Mouse (Mus musculus): ENCODE measurements around the gene Noct. TPM values are rescaled to one million over a fixed set of nuclear protein-coding genes. Genes with fewer than 3 reads are reported as not detected.

Noct gene
- polyA plus RNA-seq, 1 experiment from 2014 or later, result 8.5 TPM

- Histone ChIP-seq H3K27ac (no peak overlapping the region), H3K4me2 (no peak overlapping the region), H3K4me1 (no peaks in the 10 kb centered on the region), H3K9ac (no peak overlapping the region), H3K36me3 (peaks cover 92% of the 10 kb centered on the region), H3K9me3 (replicated peaks) (no peaks in the 10 kb centered on the region), H3K4me3 (replicated peaks) (no peak overlapping the region), H3K27me3 (no peaks in the 10 kb centered on the region)
- 91% methylated on average over 7 of the region's 7 CpGs for WGBS
- ATAC-seq (replicated peaks; ENCODE audit: low FRiP score), result no peak
These were observed 30.5 kb downstream of the Noct start for GRCm38 (mm10) chr3:51254784-51255183.

- Histone ChIP-seq H3K36me3 (peaks cover 95% of the 10 kb centered on the region), H3K4me3 (replicated peaks) (no peak overlapping the region), H3K9me3 (replicated peaks) (no peaks in the 10 kb centered on the region), H3K4me1 (no peaks in the 10 kb centered on the region), H3K27me3 (no peaks in the 10 kb centered on the region), H3K4me2 (no peak overlapping the region), H3K27ac (no peak overlapping the region), H3K9ac (no peak overlapping the region)
- no peak for ATAC-seq (replicated peaks; ENCODE audit: low FRiP score)
- WGBS, result 93% methylated on average over 12 of the region's 12 CpGs
These were observed 32.2 kb downstream of the Noct start for GRCm38 (mm10) chr3:51256450-51256849.

- no peak for ATAC-seq (replicated peaks; ENCODE audit: low FRiP score)
- Histone ChIP-seq H3K36me3 (peaks cover 96% of the 10 kb centered on the region), H3K27ac (no peak overlapping the region)
These were observed 33.8 kb downstream of the Noct start for GRCm38 (mm10) chr3:51258070-51258469.

DNA sequence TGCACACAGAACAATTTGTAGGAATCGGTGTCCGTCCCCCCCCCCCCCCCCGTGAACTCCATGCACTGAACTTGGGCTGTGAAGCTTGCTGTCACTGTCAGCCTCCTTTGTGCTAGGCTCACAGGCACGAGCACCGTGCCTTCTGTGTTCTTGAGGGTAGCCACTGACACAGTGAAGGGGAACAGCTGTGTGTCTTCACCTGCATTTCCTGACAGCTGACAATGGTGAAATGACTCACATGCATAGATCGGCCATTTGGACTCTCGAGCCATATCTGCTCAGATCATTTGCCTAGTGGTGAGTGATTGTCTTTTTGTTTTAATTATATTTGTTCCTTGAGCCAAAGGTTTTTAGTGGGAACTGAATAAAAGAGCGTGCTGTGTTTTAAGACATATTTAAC lies 38.7 kb downstream of the Noct start:
- H3K27me3 ChIP-seq, result no peaks in the 10 kb centered on the region
- no peak overlapping the region for H3K9ac ChIP-seq
- no peak overlapping the region for H3K4me3 ChIP-seq (replicated peaks)
- no peak for ATAC-seq (replicated peaks; ENCODE audit: low FRiP score)
- H3K4me1 ChIP-seq, result no peaks in the 10 kb centered on the region
- H3K9me3 ChIP-seq (replicated peaks), result no peaks in the 10 kb centered on the region
- WGBS, result 57% methylated on average over 8 of the region's 8 CpGs
- H3K36me3 ChIP-seq, result peaks cover 83% of the 10 kb centered on the region
- H3K4me2 ChIP-seq, result no peak overlapping the region
- H3K27ac ChIP-seq, result no peak overlapping the region

More at GRCm38 (mm10) chr3:51258070-51258469, 33.8 kb downstream of the Noct start:
- no peaks in the 10 kb centered on the region for H3K4me1 ChIP-seq
- H3K9ac ChIP-seq, result no peak overlapping the region
- no peaks in the 10 kb centered on the region for H3K9me3 ChIP-seq (replicated peaks)
- 89% methylated on average over 5 of the region's 5 CpGs for WGBS
- H3K4me3 ChIP-seq (replicated peaks), result no peak overlapping the region
- H3K4me2 ChIP-seq, result no peak overlapping the region
- H3K27me3 ChIP-seq, result no peaks in the 10 kb centered on the region

DNA sequence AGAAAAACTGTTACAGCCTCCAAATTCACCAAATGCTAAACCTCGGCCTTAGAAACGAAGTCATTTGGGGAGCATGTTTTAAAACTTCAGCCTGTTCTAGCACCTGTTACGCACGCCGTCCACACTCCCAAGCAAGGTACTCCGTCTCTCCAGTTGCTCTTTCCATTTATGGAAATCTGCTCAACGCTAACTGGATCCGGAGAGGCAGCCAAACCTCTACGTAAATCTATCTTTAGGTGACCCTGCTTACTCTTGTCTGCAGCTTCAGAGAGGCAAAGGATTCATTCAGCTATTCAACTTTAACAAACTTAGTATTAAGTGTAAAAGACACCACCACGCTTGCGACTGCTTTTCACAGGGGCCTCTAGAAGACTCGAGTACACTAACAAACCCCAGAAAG lies 44.2 kb downstream of the Noct start:
- Histone ChIP-seq H3K4me3 (replicated peaks) (no peak overlapping the region), H3K9me3 (replicated peaks) (no peaks in the 10 kb centered on the region), H3K27me3 (no peaks in the 10 kb centered on the region), H3K4me1 (peaks cover 11% of the 10 kb centered on the region), H3K27ac (no peak overlapping the region), H3K36me3 (peaks cover 30% of the 10 kb centered on the region), H3K4me2 (no peak overlapping the region), H3K9ac (no peak overlapping the region)
- WGBS, result 75% methylated on average over 12 of the region's 12 CpGs
- ATAC-seq (replicated peaks; ENCODE audit: low FRiP score), result no peak

- H3K4me2 ChIP-seq, result no peak overlapping the region
- H3K9me3 ChIP-seq (replicated peaks), result no peaks in the 10 kb centered on the region
- H3K27me3 ChIP-seq, result no peaks in the 10 kb centered on the region
- peaks cover 16% of the 10 kb centered on the region for H3K4me1 ChIP-seq
- H3K36me3 ChIP-seq, result peaks cover 12% of the 10 kb centered on the region
- H3K27ac ChIP-seq, result peak overlapping the region; percentile 22; the same call in 1 of the 2 replicates
- no peak overlapping the region for H3K9ac ChIP-seq
- ATAC-seq (replicated peaks; ENCODE audit: low FRiP score), result no peak
- WGBS, result 81% methylated on average over 12 of the region's 12 CpGs
- no peak overlapping the region for H3K4me3 ChIP-seq (replicated peaks)
These were observed 46.0 kb downstream of the Noct start for GRCm38 (mm10) chr3:51270069-51270817.

- ATAC-seq (replicated peaks; ENCODE audit: low FRiP score), result peak; percentile 98
- H3K4me1 ChIP-seq, result peaks cover 11% of the 10 kb centered on the region
- no peaks in the 10 kb centered on the region for H3K36me3 ChIP-seq
- H3K27me3 ChIP-seq, result no peaks in the 10 kb centered on the region
- H3K27ac ChIP-seq, result peak overlapping the region; percentile 99
- peak overlapping the region; percentile 97 for H3K9ac ChIP-seq
- peak overlapping the region; percentile 81 for H3K4me3 ChIP-seq (replicated peaks)
- peak overlapping the region; percentile 76 for H3K4me2 ChIP-seq
- no peaks in the 10 kb centered on the region for H3K9me3 ChIP-seq (replicated peaks)
- WGBS, result under 1% methylated on average over 32 of the region's 33 CpGs
These were observed 51.7 kb downstream of the Noct start for GRCm38 (mm10) chr3:51275956-51276398.

DNA sequence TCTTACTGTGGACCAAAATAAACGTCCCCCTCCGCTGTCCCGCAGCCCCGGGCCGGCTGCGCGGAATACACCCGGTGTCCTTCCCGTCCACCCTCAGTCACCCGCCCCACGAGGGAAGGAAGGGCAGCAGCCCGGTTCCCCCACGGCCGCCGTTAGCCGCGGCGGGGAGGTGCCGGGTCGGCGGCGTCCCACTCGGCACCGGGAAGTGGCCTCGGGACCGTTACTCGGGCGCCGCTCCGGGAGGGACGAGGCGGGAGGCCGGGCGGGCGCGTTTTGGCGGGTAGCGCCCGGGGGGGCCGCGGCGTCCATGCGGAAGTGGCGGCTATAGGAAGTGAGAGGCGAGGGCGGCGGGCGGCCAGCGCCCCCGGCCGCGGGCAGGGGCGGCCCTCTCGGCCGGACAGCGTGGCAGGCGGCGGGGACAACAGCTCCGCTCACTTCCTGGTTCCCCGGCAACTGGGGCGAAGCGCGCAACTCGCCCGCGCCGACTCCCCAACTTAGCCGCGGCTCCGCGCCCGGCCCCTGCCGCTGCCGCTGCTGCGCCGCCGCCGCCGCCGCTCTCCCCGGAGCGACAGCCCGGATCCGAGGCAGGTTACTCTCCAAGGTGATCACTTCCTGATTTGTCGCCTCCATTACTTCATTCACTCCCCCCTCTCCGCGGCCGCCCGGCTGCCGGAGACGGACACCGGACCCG lies 52.3 kb downstream of the Noct start:
- peak; percentile 61 for ATAC-seq (replicated peaks; ENCODE audit: low FRiP score)
- Histone ChIP-seq H3K4me3 (replicated peaks) (peak overlapping the region; percentile 81), H3K27ac (peak overlapping the region; percentile 99), H3K9ac (peak overlapping the region; percentile 97), H3K4me2 (peak overlapping the region; percentile 76), H3K36me3 (no peaks in the 10 kb centered on the region), H3K9me3 (replicated peaks) (no peaks in the 10 kb centered on the region), H3K27me3 (no peaks in the 10 kb centered on the region), H3K4me1 (peaks cover 11% of the 10 kb centered on the region)
- under 1% methylated on average over 69 of the region's 93 CpGs for WGBS

GRCm38 (mm10) chr3:51277201-51278150 lies 53.2 kb downstream of the Noct start:
- peak; percentile 62 for ATAC-seq (replicated peaks; ENCODE audit: low FRiP score)
- Histone ChIP-seq H3K27ac (peak overlapping the region; percentile 99), H3K4me3 (replicated peaks) (peak overlapping the region; percentile 81), H3K27me3 (no peaks in the 10 kb centered on the region), H3K4me2 (peak overlapping the region; percentile 76), H3K4me1 (peaks cover 11% of the 10 kb centered on the region), H3K36me3 (no peaks in the 10 kb centered on the region), H3K9me3 (replicated peaks) (no peaks in the 10 kb centered on the region), H3K9ac (peak overlapping the region; percentile 97)
- WGBS, result under 1% methylated on average over 75 of the region's 75 CpGs

DNA sequence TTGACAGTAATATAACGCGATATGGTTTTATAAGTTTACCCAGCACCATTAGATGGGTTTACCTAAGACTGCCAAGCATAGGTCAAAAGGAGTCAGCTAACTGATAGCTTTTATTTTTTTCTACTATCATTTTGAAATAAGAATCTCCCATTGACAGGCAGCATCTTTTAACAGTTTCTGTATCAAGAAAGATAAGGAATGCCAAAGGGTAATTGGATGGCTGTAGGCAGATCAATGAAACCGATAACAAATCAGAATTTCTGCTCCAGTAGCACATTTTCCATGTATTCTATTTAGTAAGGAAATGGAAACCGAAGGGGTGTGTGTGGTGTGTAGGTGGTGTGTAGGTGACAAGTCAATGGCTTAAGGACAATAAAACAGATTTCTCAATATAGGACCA lies 54.2 kb downstream of the Noct start:
- ATAC-seq (replicated peaks; ENCODE audit: low FRiP score), result no peak

GRCm38 (mm10) chr3:51281727-51282126 lies 57.5 kb downstream of the Noct start:
- no peaks in the 10 kb centered on the region; the same call in 1 of the 2 replicates for H3K36me3 ChIP-seq
- H3K4me1 ChIP-seq, result peaks cover 3% of the 10 kb centered on the region; the same call in 1 of the 2 replicates
- no peak for ATAC-seq (replicated peaks; ENCODE audit: low FRiP score)
- no peak overlapping the region for H3K9ac ChIP-seq
- whole genome bisulfite sequencing, result 93% methylated on average over 4 of the region's 4 CpGs
- no peak overlapping the region for H3K4me3 ChIP-seq (replicated peaks)
- H3K27ac ChIP-seq, result no peak overlapping the region
- no peaks in the 10 kb centered on the region for H3K9me3 ChIP-seq (replicated peaks)
- H3K4me2 ChIP-seq, result no peak overlapping the region
- H3K27me3 ChIP-seq, result no peaks in the 10 kb centered on the region

More for the DNA sequence above, 54.2 kb downstream of the Noct start:
- Histone ChIP-seq H3K4me1 (peaks cover 11% of the 10 kb centered on the region), H3K4me2 (no peak overlapping the region), H3K9me3 (replicated peaks) (no peaks in the 10 kb centered on the region), H3K27ac (no peak overlapping the region), H3K36me3 (no peaks in the 10 kb centered on the region), H3K4me3 (replicated peaks) (no peak overlapping the region), H3K9ac (no peak overlapping the region), H3K27me3 (no peaks in the 10 kb centered on the region)
- WGBS, result 75% methylated on average over 4 of the region's 4 CpGs

Measured in kidney, embryonic 15.5 days (tissue).